Mouse (Mus musculus): ENCODE data around the gene Scube3.
"Not testable (repeated sequence)": the region's sequence is repeated elsewhere in the genome, so short reads cannot be mapped to it uniquely, and the experiment has no call there.

The Scube3 gene

DNA sequence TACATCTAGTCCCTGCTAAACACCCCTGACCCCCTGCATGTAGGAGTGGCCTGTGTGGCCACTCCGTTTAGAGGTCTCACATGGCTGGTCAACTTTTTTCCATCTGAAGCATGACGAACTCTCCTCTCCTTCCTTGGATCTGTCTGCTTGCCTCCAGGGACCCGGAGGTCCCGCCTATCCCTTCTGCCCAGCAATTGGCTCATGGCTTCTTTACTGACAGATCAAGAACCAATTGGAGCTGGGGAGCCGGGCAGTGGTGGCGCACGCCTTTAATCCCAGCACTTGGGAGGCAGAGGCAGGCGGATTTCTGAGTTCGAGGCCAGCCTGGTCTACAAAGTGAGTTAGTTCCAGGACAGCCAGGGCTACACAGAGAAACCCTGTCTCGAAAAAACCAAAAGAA, 80.5 kb downstream of the Scube3 start:
- DNase-seq (ENCODE audit: low read depth), result not testable (repeated sequence)

DNA sequence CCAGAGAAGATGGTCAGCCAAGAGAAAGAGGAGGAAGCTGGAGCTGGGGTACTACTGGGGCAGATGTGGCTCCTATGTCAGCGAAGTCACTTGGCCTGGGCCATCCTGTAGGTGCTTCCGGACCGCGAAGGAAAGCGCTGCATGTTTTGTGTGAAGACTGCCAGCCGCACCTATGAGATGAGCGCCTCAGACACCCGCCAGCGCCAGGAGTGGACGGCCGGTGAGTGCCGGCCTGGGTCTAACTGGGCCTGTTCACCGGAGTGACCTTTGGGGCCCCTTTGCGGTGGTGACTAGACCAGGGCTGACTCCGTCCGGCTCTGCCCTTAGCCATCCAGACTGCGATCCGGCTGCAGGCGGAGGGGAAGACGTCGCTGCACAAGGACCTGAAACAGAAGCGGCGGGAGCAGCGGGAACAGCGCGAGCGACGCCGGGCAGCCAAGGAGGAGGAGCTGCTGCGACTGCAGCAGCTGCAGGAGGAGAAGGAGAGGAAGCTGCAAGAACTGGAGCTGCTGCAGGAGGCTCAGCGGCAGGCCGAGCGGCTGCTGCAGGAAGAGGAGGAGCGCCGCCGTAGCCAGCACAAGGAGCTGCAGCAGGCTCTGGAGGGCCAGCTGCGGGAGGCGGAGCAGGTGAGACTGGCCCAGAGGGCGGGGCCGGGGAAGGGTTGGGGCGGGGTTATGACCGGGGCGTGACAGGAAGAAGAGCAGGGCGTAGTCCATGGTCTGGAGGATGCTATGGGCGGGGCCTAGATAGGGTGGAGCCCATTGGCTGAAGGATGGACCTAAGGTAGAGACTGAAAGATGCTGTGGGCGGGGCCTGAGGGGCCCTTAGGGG, 81.8 kb downstream of the Scube3 start:
- DNase-seq (ENCODE audit: low read depth), result peak; percentile 89
